Mouse (Mus musculus): ENCODE data around the gene Tnfaip6.
"Not testable (repeated sequence)": the region's sequence is repeated elsewhere in the genome, so short reads cannot be mapped to it uniquely, and the experiment has no call there.

Tnfaip6 gene

GRCm38 (mm10) chr2:52037882-52038281 is at the start of gene Tnfaip6:
TSS of gene Tnfaip6 (plus strand) at chr2:52038009.
- in situ Hi-C loops (cut with MboI; ENCODE audit: low pct_unique_long_range_greater_than_20kb in 1 of 2, low sequenced_read_pairs in 2 of 2, unreplicated experiment in 1 of 2), result no loop called here

- in situ Hi-C loops (cut with MboI; ENCODE audit: low pct_unique_long_range_greater_than_20kb in 1 of 2, low sequenced_read_pairs in 2 of 2, unreplicated experiment in 1 of 2), result no loop called here
Observed at GRCm38 (mm10) chr2:51989559-51989958, 48.2 kb upstream of the Tnfaip6 start.

GRCm38 (mm10) chr2:51991447-51991846 is 46.4 kb upstream of the Tnfaip6 start:
- in situ Hi-C loops (cut with MboI; ENCODE audit: low pct_unique_long_range_greater_than_20kb in 1 of 2, low sequenced_read_pairs in 2 of 2, unreplicated experiment in 1 of 2), result no loop called here

GRCm38 (mm10) chr2:51999996-52000395 is 37.8 kb upstream of the Tnfaip6 start:
- in situ Hi-C loops (cut with MboI; ENCODE audit: low pct_unique_long_range_greater_than_20kb in 1 of 2, low sequenced_read_pairs in 2 of 2, unreplicated experiment in 1 of 2), result no loop called here

- in situ Hi-C loops (cut with MboI; ENCODE audit: low pct_unique_long_range_greater_than_20kb in 1 of 2, low sequenced_read_pairs in 2 of 2, unreplicated experiment in 1 of 2), result no loop called here
Observed at GRCm38 (mm10) chr2:52001521-52001920, 36.3 kb upstream of the Tnfaip6 start.

GRCm38 (mm10) chr2:52002299-52002698 is 35.5 kb upstream of the Tnfaip6 start:
- in situ Hi-C loops (cut with MboI; ENCODE audit: low pct_unique_long_range_greater_than_20kb in 1 of 2, low sequenced_read_pairs in 2 of 2, unreplicated experiment in 1 of 2), result not testable (repeated sequence)

GRCm38 (mm10) chr2:52006380-52006779 is 31.4 kb upstream of the Tnfaip6 start:
- in situ Hi-C loops (cut with MboI; ENCODE audit: low pct_unique_long_range_greater_than_20kb in 1 of 2, low sequenced_read_pairs in 2 of 2, unreplicated experiment in 1 of 2), result no loop called here

- in situ Hi-C loops (cut with MboI; ENCODE audit: low pct_unique_long_range_greater_than_20kb in 1 of 2, low sequenced_read_pairs in 2 of 2, unreplicated experiment in 1 of 2), result not testable (repeated sequence)
Observed at GRCm38 (mm10) chr2:52011820-52012219, 26.0 kb upstream of the Tnfaip6 start.

- in situ Hi-C loops (cut with MboI; ENCODE audit: low pct_unique_long_range_greater_than_20kb in 1 of 2, low sequenced_read_pairs in 2 of 2, unreplicated experiment in 1 of 2), result no loop called here
Observed at GRCm38 (mm10) chr2:52013306-52013820, 24.4 kb upstream of the Tnfaip6 start.

- in situ Hi-C loops (cut with MboI; ENCODE audit: low pct_unique_long_range_greater_than_20kb in 1 of 2, low sequenced_read_pairs in 2 of 2, unreplicated experiment in 1 of 2), result no loop called here
Observed at GRCm38 (mm10) chr2:52016361-52016760, 21.4 kb upstream of the Tnfaip6 start.

GRCm38 (mm10) chr2:52027061-52027460 is 10.7 kb upstream of the Tnfaip6 start:
- in situ Hi-C loops (cut with MboI; ENCODE audit: low pct_unique_long_range_greater_than_20kb in 1 of 2, low sequenced_read_pairs in 2 of 2, unreplicated experiment in 1 of 2), result no loop called here

- in situ Hi-C loops (cut with MboI; ENCODE audit: low pct_unique_long_range_greater_than_20kb in 1 of 2, low sequenced_read_pairs in 2 of 2, unreplicated experiment in 1 of 2), result no loop called here
Observed at GRCm38 (mm10) chr2:52029426-52029825, 8.4 kb upstream of the Tnfaip6 start.

- in situ Hi-C loops (cut with MboI; ENCODE audit: low pct_unique_long_range_greater_than_20kb in 1 of 2, low sequenced_read_pairs in 2 of 2, unreplicated experiment in 1 of 2), result no loop called here
Observed at GRCm38 (mm10) chr2:52031491-52031890, 6.3 kb upstream of the Tnfaip6 start.

GRCm38 (mm10) chr2:52034601-52035000 is 3.2 kb upstream of the Tnfaip6 start:
- in situ Hi-C loops (cut with MboI; ENCODE audit: low pct_unique_long_range_greater_than_20kb in 1 of 2, low sequenced_read_pairs in 2 of 2, unreplicated experiment in 1 of 2), result no loop called here

- in situ Hi-C loops (cut with MboI; ENCODE audit: low pct_unique_long_range_greater_than_20kb in 1 of 2, low sequenced_read_pairs in 2 of 2, unreplicated experiment in 1 of 2), result no loop called here
Observed at GRCm38 (mm10) chr2:52035144-52035543, 2.7 kb upstream of the Tnfaip6 start.

GRCm38 (mm10) chr2:52036929-52037595 is 747 bp upstream of the Tnfaip6 start:
- in situ Hi-C loops (cut with MboI; ENCODE audit: low pct_unique_long_range_greater_than_20kb in 1 of 2, low sequenced_read_pairs in 2 of 2, unreplicated experiment in 1 of 2), result no loop called here

GRCm38 (mm10) chr2:52038558-52038957 is 749 bp downstream of the Tnfaip6 start:
- in situ Hi-C loops (cut with MboI; ENCODE audit: low pct_unique_long_range_greater_than_20kb in 1 of 2, low sequenced_read_pairs in 2 of 2, unreplicated experiment in 1 of 2), result no loop called here

- in situ Hi-C loops (cut with MboI; ENCODE audit: low pct_unique_long_range_greater_than_20kb in 1 of 2, low sequenced_read_pairs in 2 of 2, unreplicated experiment in 1 of 2), result no loop called here
Observed at GRCm38 (mm10) chr2:52039083-52039801, 1.4 kb downstream of the Tnfaip6 start.

GRCm38 (mm10) chr2:52042132-52042531 is 4.3 kb downstream of the Tnfaip6 start:
- in situ Hi-C loops (cut with MboI; ENCODE audit: low pct_unique_long_range_greater_than_20kb in 1 of 2, low sequenced_read_pairs in 2 of 2, unreplicated experiment in 1 of 2), result no loop called here

- in situ Hi-C loops (cut with MboI; ENCODE audit: low pct_unique_long_range_greater_than_20kb in 1 of 2, low sequenced_read_pairs in 2 of 2, unreplicated experiment in 1 of 2), result no loop called here
Observed at GRCm38 (mm10) chr2:52042714-52043113, 4.9 kb downstream of the Tnfaip6 start.
